Mouse (Mus musculus) thymus, postnatal 10 days (tissue): ENCODE results near the gene Gzmb.
"Not testable (repeated sequence)": the region's sequence is repeated elsewhere in the genome, so short reads cannot be mapped to it uniquely, and the experiment has no call there.

Experiments used
- DNase-seq, 2 experiments: peaks; one replicate each; pipeline ENCODE4 v3.0.0; 2021; ENCODE audit warnings: low spot score in 2 of 2

Gzmb gene

DNA sequence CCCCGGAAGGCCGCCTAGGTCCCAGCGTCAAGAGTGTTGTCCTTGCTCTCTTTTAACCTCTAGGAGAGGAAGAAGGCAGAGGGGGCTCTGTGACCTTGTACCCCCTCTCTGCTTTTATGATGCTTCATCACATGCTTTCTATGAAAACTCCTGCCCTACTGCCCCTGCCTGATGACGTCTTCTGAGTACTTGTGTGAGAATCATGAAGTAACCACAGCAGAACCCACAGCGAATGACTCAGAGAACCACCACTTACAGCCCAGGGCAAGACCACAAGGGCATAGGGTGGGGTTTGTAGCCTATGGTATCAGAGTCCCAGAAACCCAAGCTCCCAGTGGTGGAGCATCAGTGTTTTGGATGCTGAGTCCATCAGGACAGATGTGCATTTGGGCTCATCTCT lies at the start of gene Gzmb:
Gene Gzmb (minus strand): TSS at position 108 of the 400 bp plus-strand sequence.
- no peak for DNase-seq

GRCm38 (mm10) chr14:56311801-56312200 lies 49.7 kb upstream of the Gzmb start:
- DNase-seq, result not testable (repeated sequence)

DNA sequence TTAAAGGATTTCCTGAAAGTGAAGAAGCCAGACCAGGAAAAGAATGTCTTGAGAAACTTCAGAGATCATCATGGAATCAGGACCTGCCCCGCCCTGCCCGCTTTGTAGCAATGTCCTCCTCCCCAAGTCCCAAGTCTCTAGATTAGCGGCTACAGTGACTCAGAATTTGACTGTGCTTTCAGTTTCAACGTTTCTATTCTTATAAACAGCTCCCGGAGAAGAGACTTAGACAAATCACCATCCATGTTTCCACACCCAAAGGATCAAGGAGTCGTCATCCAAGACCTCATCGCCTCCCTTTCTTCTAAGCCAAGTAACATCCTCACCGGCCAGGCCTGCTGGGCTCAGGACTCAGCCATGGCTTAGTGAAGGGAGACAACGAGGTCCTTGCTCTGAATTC lies 48.2 kb upstream of the Gzmb start:
- DNase-seq, result no peak

DNA sequence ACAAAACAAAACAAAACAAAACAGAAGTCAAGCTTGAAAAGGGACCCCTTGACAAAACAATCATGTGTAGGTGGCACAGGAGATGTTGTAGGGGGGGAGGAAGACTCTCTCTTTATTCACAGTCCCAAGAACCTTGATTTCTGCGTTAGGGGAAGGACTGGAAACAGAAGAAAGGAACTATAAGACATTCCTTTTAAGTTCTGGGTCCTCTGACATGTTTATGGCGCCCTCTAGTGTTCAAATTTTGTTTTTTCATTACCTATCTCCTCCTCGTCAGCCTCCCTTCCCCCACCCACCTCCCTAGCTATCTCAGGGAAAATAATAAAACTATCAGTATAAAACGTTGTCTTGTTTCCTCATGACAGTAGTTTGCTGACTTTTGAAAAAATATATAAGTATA lies 42.1 kb upstream of the Gzmb start:
- DNase-seq, result peak in 1 of 2 experiments; percentile 76

DNA sequence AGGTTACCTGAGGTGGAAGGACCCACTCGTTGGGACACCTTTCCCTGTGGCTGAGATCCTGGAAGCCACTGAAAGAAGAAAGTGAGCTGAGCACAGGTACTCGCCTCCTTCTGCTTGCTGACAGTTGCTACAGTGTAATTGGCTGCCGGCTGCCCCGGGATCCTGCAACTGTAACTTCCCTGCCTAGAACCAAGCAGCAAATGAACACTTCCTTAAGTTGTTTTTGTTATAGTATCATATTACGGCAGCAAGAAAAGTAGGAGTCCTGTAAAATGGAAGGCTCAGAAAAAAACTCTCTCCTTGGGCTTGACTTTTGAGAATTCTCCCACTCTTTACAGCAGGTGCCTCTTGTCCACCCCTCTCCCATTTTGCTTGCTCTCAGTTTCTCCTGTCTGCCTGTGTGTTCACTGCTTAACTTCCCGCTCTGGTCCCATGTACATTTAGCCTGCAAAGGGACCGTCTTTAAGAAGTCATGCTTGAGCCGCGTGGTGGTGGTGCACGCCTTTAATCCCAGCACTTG lies 41.5 kb upstream of the Gzmb start:
- no peak for DNase-seq

- DNase-seq, result no peak
Observed at GRCm38 (mm10) chr14:56302091-56302490, 40.0 kb upstream of the Gzmb start.

DNA sequence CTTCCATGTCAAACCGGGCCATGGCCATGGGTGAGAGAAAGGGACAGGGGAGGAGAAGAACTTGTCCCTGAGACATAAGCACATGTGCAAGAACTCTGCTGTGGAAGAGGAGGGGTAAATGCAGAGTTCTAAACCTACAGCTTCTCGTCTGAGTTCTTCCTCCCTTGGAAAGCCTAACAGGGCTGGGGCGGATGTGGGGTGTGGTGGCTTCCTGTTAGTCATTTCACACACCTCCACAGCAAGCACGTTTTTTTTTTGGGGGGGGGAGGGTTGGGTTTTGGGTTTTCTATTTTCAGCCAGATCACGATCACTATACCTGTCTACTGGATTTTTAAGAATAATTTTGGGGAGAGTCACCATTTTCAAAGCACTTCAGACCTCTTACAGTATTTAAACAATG lies 34.7 kb upstream of the Gzmb start:
- DNase-seq, result peak; percentile 57 to 64

- peak; percentile 22 for DNase-seq
Observed at GRCm38 (mm10) chr14:56296106-56296505, 34.0 kb upstream of the Gzmb start.

DNA sequence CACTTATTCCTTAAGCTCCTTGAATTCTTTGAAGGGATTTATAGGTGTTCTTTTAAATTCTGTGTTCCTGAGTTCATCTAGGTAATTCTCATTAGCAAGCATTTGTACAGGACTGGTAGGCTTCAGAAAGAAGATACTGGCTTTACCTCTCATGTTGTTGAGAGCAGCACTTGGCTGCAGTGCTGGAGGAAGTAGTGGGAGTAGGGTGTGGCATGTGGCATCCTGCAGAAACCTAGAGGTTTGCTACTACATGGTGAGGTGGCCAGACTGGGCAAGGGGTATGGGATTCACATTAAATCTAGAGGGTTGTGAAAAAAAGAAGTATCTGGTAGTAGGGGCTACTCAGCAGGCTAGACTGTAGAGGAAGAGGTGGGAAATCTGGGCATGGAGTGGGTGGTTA lies 31.1 kb upstream of the Gzmb start:
- DNase-seq, result no peak

GRCm38 (mm10) chr14:56288651-56289050 lies 26.6 kb upstream of the Gzmb start:
- DNase-seq, result no peak

GRCm38 (mm10) chr14:56287806-56288205 lies 25.7 kb upstream of the Gzmb start:
- no peak for DNase-seq

DNA sequence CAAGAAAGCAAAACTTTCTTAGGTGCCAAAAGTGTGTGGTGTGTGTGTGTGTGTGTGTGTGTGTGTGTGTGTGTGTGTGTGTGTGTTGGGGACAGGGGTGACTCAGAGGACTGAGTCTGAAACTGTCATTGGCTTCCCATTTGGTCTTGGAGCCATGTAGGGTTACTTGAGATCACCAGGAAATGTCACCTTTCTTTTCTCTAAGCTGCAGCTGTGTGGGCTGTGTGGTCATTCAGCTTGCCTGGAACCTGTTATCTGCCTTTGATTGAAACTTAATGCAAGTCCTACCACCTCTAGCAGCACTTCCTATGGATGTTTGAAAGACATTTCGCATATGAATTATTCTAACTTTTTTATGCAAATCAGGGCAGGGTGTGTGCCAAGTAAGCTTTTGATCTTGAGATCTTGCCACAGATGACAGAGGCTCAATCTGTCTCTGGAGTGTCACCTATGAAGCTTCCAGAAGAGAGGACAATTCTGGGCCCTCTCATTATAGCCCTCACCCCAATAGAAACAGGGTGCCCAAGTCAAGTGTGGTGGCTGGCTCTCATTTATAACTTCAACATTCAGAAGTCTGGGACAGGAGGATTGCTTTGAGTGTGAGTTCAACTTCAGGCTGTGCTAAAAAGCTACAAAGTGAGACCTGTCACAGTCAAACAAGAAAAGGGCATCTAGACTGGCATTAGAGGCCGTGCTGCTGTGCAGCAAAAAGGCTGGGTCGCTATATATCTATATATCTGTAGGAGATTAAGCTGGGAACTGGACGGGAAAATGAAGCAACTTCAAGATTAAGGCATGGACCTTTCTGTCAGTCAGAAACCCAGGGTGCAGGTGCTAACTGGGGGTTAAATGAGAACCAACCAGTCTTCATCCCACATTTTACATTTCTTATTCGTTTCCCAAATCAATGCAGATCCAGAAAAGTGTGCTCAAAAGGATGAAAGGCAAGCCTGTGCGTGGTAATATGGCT lies 22.6 kb upstream of the Gzmb start:
- no peak for DNase-seq

GRCm38 (mm10) chr14:56283816-56284215 lies 21.8 kb upstream of the Gzmb start:
- DNase-seq, result no peak

GRCm38 (mm10) chr14:56281090-56281489 lies 19.0 kb upstream of the Gzmb start:
- DNase-seq, result no peak

GRCm38 (mm10) chr14:56278691-56279090 lies 16.6 kb upstream of the Gzmb start:
- DNase-seq, result not testable (repeated sequence)

- DNase-seq, result not testable (repeated sequence)
Observed at GRCm38 (mm10) chr14:56276096-56276495, 14.0 kb upstream of the Gzmb start.

- DNase-seq, result no peak
Observed at GRCm38 (mm10) chr14:56266109-56266508, 4.0 kb upstream of the Gzmb start.

DNA sequence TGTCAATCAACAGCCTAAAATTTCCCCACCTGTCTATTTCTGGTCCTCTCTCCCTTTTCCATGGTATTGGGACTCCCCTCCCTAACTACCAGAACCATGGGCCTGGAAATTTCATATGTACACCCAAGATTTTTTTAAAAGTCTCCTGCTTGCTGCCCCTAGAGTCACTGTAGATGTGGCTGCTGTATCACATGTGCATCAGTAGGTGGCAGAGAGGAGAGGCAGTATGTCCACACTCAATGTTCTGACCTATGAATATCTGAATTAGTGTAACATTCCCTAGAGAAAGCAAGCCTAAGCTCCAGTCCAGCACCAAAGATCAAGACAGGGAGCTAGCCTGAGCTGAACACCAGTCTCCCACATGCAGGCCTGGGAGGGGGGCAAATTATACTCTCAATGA lies 21.7 kb downstream of the Gzmb start:
- DNase-seq, result no peak

- no peak for DNase-seq
Observed at GRCm38 (mm10) chr14:56234556-56234955, 27.5 kb downstream of the Gzmb start, which contains the start of gene Gzmc. Gene Gzmc, minus strand, starts transcription at chr14:56234656.

DNA sequence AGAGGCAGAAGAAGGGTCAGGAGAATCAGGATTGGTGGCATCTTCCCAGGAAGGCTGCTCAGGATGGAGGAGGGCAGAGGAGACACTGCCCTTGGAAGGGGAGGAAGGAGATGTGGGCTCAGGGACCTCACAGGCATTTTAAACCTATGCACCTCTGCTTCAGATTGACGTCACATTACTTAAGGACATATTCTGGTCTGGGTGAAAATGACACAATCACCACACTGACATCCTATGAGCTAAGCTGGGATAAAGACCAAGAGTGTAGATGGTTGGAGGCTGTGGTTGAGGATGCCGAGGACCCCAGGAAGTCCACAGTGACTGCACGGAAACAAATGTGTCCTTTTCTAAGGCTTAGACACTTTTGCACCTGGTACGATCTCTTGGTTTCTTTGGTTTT lies 50.7 kb downstream of the Gzmb start, which contains the start of gene Gzmf:
Gene Gzmf (minus strand): TSS at position 101 of the 400 bp plus-strand sequence.
- no peak for DNase-seq
